Mouse (Mus musculus): ENCODE measurements around the gene Zkscan17. TPM values are rescaled to one million over a fixed set of nuclear protein-coding genes. Genes with fewer than 3 reads are reported as not detected.
A peak's percentile ranks its signal among the peaks of the same experiment; 100 is the strongest.

Zkscan17 gene
- polyA plus RNA-seq, 1 experiment from 2014 or later = 32.2 TPM

DNA sequence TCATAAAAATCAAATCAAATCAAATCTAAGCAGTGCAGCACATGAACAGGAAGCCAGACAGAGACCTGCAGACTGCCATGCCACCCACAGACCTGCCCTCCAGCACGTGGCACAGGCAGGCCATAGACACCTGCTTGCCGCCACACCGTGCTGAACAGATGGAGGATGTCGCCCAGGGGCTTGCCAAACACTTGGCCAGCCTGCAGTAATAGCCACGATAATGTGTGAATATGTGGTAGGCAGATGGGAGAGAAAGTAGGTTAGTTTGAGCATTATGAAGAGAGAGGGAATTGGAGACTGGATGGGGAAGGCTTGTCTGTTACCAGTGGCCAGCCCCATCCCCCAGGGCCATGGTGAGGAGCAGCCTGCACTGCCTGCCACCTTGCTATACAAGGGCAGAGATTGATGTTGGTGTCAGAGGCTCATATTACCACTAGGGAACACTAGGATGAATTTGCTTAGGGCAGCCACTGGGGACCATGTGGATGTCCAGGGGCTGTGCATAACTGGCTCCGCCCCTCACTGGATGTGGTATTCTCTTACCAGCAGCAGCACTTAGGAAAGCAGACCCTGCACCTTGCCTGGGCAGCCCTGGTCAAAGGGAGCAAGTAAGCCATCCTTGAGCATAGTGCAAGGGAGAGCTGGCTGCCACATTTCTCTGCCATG lies 4.5 kb upstream of the Zkscan17 start:
- Histone ChIP-seq H3K9ac (ENCODE audit: low read length) (no peak overlapping the region), H3K4me1 (ENCODE audit: control insufficient read depth, insufficient read depth, low read length) (no peaks in the 10 kb centered on the region; the same call in 1 of the 2 replicates), H3K4me3 (ENCODE audit: low read depth, low read length) (no peak overlapping the region), H3K36me3 (ENCODE audit: control insufficient read depth, insufficient read depth, low read length) (no peaks in the 10 kb centered on the region), H3K9me3 (ENCODE audit: control insufficient read depth, low read length) (no peaks in the 10 kb centered on the region), H3K4me2 (ENCODE audit: low read depth, severe bottlenecking) (no peak overlapping the region), H3K27me3 (ENCODE audit: control insufficient read depth, insufficient read depth, low read length) (no peaks in the 10 kb centered on the region), H3K27ac (replicated peaks; ENCODE audit: low read depth, low read length) (no peak overlapping the region)
- 71% methylated on average over 6 of the region's 6 CpGs for WGBS
- DNase-seq (ENCODE audit: low spot score) (peak; percentile 37), ATAC-seq (ENCODE audit: insufficient number of reproducible peaks, low FRiP score, low TSS enrichment, low read depth) (no peak)

- Histone ChIP-seq H3K4me2 (ENCODE audit: low read depth, severe bottlenecking) (no peak overlapping the region), H3K27me3 (ENCODE audit: control insufficient read depth, insufficient read depth, low read length) (no peaks in the 10 kb centered on the region), H3K9ac (ENCODE audit: low read length) (no peak overlapping the region), H3K36me3 (ENCODE audit: control insufficient read depth, insufficient read depth, low read length) (no peaks in the 10 kb centered on the region), H3K27ac (replicated peaks; ENCODE audit: low read depth, low read length) (no peak overlapping the region), H3K9me3 (ENCODE audit: control insufficient read depth, low read length) (no peaks in the 10 kb centered on the region), H3K4me3 (ENCODE audit: low read depth, low read length) (no peak overlapping the region), H3K4me1 (ENCODE audit: control insufficient read depth, insufficient read depth, low read length) (no peaks in the 10 kb centered on the region; the same call in 1 of the 2 replicates)
- DNase-seq (ENCODE audit: low spot score) (no peak), ATAC-seq (ENCODE audit: insufficient number of reproducible peaks, low FRiP score, low TSS enrichment, low read depth) (no peak)
- WGBS = 92% methylated on average over 5 of the region's 5 CpGs
Measured at GRCm38 (mm10) chr11:59530221-59530620, 3.7 kb upstream of the Zkscan17 start.

DNA sequence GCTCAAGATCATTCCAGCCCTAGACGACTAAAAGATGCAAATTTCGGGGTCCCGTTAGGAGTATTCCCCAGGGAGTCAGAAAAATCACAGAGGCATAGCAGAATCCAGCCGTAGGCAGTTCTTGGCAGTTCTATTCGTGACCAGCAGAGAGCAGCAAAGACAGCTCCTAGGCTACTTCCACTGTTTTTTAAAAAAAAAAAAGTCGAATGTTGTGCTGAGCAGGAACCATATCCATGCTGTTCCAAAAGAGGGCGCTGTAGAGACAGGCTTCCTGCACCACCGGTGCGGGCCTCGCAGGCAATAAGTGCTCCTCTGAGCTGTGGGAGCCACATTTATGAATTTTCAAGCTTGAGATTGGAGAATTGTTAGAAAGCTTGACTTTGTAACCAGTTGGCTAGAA lies 1.3 kb downstream of the Zkscan17 start:
- ATAC-seq (ENCODE audit: insufficient number of reproducible peaks, low FRiP score, low TSS enrichment, low read depth) (no peak), DNase-seq (ENCODE audit: low spot score) (peak; percentile 78)
- Histone ChIP-seq H3K4me3 (ENCODE audit: low read depth, low read length) (no peak overlapping the region), H3K27ac (replicated peaks; ENCODE audit: low read depth, low read length) (no peak overlapping the region), H3K4me1 (ENCODE audit: control insufficient read depth, insufficient read depth, low read length) (no peaks in the 10 kb centered on the region), H3K9me3 (ENCODE audit: control insufficient read depth, low read length) (no peaks in the 10 kb centered on the region; the same call in 1 of the 2 replicates), H3K27me3 (ENCODE audit: control insufficient read depth, insufficient read depth, low read length) (no peaks in the 10 kb centered on the region), H3K4me2 (ENCODE audit: low read depth, severe bottlenecking) (no peak overlapping the region), H3K36me3 (ENCODE audit: control insufficient read depth, insufficient read depth, low read length) (no peaks in the 10 kb centered on the region), H3K9ac (ENCODE audit: low read length) (no peak overlapping the region)
- 10% methylated on average over 10 of the region's 10 CpGs for WGBS

DNA sequence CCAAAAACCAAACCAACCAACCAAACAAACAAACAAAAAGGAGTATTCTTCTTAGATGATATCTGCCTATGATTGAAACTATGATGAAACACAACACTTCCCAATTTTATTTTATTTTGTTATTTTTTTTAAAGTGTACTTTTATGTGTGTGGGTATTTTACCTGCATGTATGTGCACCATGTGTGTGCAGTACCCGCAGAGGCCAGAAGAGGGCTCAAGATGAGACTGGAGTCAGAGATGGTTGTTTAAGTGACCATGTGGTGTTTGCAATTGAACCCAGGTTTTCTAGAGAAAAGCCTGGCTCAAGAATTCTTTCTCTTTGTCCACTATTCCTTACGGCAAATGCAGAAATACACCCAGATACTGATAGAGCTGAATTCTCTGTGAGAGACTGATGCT lies 2.4 kb downstream of the Zkscan17 start:
- H3K4me2 ChIP-seq (ENCODE audit: low read depth, severe bottlenecking) = no peak overlapping the region
- ATAC-seq (ENCODE audit: insufficient number of reproducible peaks, low FRiP score, low TSS enrichment, low read depth) (no peak), DNase-seq (ENCODE audit: low spot score) (no peak)
- no peaks in the 10 kb centered on the region for H3K4me1 ChIP-seq (ENCODE audit: control insufficient read depth, insufficient read depth, low read length)
- no peaks in the 10 kb centered on the region; the same call in 1 of the 2 replicates for H3K9me3 ChIP-seq (ENCODE audit: control insufficient read depth, low read length)
- no peak overlapping the region for H3K9ac ChIP-seq (ENCODE audit: low read length)
- 97% methylated on average over 2 of the region's 2 CpGs for WGBS
- no peaks in the 10 kb centered on the region for H3K36me3 ChIP-seq (ENCODE audit: control insufficient read depth, insufficient read depth, low read length)
- H3K27ac ChIP-seq (replicated peaks; ENCODE audit: low read depth, low read length) = no peak overlapping the region
- no peak overlapping the region for H3K4me3 ChIP-seq (ENCODE audit: low read depth, low read length)
- H3K27me3 ChIP-seq (ENCODE audit: control insufficient read depth, insufficient read depth, low read length) = no peaks in the 10 kb centered on the region

DNA sequence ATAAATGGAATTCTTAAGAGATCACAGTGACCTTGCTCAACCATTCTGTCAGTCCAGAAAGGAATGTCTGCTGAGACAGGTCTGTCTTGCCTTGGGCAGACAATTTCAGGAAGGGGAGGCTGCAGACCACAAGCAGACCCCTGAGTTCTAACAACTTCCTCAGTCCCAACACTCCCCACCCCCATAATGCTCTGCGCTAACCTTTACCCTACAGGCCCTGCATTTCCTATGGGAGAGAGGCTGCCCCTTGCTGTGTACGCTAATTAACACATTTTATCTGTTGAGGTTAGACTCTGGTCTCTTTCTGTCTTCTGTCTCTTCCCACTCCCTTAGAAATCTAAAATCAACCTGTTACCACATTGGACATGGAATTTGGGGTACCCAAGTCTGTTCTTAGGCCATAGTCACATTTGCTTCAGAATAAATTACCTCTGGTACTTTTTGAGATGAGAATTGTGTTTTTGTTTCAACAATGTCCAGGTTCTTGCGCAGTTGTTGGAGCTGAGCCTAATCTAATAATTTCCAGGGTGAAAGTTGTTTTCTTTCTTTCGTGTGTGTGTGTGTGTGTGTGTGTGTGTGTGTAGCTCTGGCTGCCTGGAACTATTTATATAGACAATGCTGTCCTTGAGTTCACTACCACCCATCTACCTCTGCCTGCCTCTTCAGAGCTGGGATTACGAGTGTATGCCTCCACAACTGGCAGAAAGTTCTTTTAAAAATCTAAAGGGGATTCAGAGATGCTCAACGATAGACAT lies 6.6 kb downstream of the Zkscan17 start:
- H3K27ac ChIP-seq (replicated peaks; ENCODE audit: low read depth, low read length) = no peak overlapping the region
- H3K4me1 ChIP-seq (ENCODE audit: control insufficient read depth, insufficient read depth, low read length) = no peaks in the 10 kb centered on the region
- H3K9me3 ChIP-seq (ENCODE audit: control insufficient read depth, low read length) = no peaks in the 10 kb centered on the region; the same call in 1 of the 2 replicates
- no peaks in the 10 kb centered on the region for H3K27me3 ChIP-seq (ENCODE audit: control insufficient read depth, insufficient read depth, low read length)
- H3K36me3 ChIP-seq (ENCODE audit: control insufficient read depth, insufficient read depth, low read length) = no peaks in the 10 kb centered on the region
- 80% methylated on average over 6 of the region's 6 CpGs for WGBS
- no peak overlapping the region for H3K4me2 ChIP-seq (ENCODE audit: low read depth, severe bottlenecking)
- H3K9ac ChIP-seq (ENCODE audit: low read length) = no peak overlapping the region
- ATAC-seq (ENCODE audit: insufficient number of reproducible peaks, low FRiP score, low TSS enrichment, low read depth) = no peak
- no peak overlapping the region for H3K4me3 ChIP-seq (ENCODE audit: low read depth, low read length)
- no peak for DNase-seq (ENCODE audit: low spot score)

DNA sequence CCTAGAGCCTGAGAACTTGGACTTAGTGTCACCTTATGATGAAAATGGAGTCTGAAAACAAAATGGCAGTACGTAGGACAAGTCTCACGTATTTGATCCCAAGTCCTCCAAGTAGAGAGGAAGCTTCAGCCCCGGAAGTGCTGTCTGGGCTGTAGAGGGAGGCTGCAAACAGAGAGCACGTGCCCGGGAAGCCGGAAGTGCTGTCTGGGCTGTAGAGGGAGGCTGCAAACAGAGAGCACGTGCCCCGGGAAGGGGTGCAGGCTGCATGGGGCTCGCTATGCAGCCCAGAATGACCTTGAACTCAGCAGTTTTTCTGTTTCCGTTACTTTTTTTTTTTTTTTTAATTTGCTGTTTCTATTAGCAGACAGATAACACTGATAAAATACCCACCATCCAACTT lies 8.3 kb downstream of the Zkscan17 start:
- Histone ChIP-seq H3K9me3 (ENCODE audit: control insufficient read depth, low read length) (no peaks in the 10 kb centered on the region), H3K4me2 (ENCODE audit: low read depth, severe bottlenecking) (no peak overlapping the region), H3K4me1 (ENCODE audit: control insufficient read depth, insufficient read depth, low read length) (no peaks in the 10 kb centered on the region), H3K36me3 (ENCODE audit: control insufficient read depth, insufficient read depth, low read length) (no peaks in the 10 kb centered on the region), H3K27ac (replicated peaks; ENCODE audit: low read depth, low read length) (no peak overlapping the region), H3K4me3 (ENCODE audit: low read depth, low read length) (no peak overlapping the region), H3K27me3 (ENCODE audit: control insufficient read depth, insufficient read depth, low read length) (no peaks in the 10 kb centered on the region), H3K9ac (ENCODE audit: low read length) (no peak overlapping the region)
- 69% methylated on average over 10 of the region's 10 CpGs for WGBS
- no peak for DNase-seq (ENCODE audit: low spot score)
- ATAC-seq (ENCODE audit: insufficient number of reproducible peaks, low FRiP score, low TSS enrichment, low read depth) = no peak

DNA sequence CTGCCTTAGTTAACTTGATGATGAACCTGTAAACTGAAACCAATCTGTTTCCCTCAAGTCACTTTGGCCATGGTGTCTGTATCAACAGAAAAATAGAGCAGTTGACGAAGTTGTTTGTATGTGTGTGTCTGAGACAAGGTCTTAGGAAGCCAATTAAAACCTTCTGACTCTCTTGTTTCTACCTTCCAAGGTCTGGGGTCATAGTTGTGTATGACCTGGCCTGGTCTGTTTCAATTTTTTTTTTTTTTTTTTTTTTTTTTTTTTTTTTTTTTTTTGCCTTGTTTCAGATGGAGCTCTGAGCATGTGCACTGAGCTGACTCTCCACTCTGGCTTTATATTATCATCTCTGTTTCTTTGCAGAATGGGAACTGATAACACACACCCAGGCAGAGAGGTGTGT lies 9.1 kb downstream of the Zkscan17 start:
- 84% methylated on average over 1 of the region's 1 CpGs for WGBS
- ATAC-seq (ENCODE audit: insufficient number of reproducible peaks, low FRiP score, low TSS enrichment, low read depth) = no peak

DNA sequence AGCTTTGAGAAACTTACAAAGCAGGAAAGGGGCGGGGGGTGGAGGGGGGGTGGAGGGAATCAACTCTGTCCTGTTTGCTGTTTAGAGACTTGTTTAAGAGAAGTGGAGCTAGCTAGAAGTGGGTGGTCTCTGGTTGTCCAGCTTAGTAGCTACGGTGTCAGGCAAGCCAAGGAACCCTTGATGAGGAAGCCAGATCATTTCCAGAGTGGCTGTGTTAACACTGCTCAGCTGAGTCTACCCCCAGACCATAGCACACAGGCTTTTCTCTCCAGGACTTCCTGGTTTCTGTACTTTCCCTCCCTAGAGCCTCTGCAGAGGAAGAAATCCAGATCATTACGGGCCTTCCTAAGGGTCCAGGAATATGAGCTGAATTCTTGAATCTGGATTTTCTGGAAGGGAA lies 11.8 kb downstream of the Zkscan17 start:
- Histone ChIP-seq H3K27ac (replicated peaks; ENCODE audit: low read depth, low read length) (no peak overlapping the region), H3K4me1 (ENCODE audit: control insufficient read depth, insufficient read depth, low read length) (no peaks in the 10 kb centered on the region), H3K9me3 (ENCODE audit: control insufficient read depth, low read length) (no peaks in the 10 kb centered on the region), H3K36me3 (ENCODE audit: control insufficient read depth, insufficient read depth, low read length) (no peaks in the 10 kb centered on the region), H3K4me3 (ENCODE audit: low read depth, low read length) (no peak overlapping the region), H3K9ac (ENCODE audit: low read length) (no peak overlapping the region), H3K27me3 (ENCODE audit: control insufficient read depth, insufficient read depth, low read length) (no peaks in the 10 kb centered on the region), H3K4me2 (ENCODE audit: low read depth, severe bottlenecking) (no peak overlapping the region)
- WGBS = 59% methylated on average over 3 of the region's 3 CpGs
- ATAC-seq (ENCODE audit: insufficient number of reproducible peaks, low FRiP score, low TSS enrichment, low read depth) (no peak), DNase-seq (ENCODE audit: low spot score) (no peak)

More for the DNA sequence above, 9.1 kb downstream of the Zkscan17 start:
- no peak overlapping the region for H3K27ac ChIP-seq (replicated peaks; ENCODE audit: low read depth, low read length)
- no peak overlapping the region for H3K9ac ChIP-seq (ENCODE audit: low read length)
- H3K4me3 ChIP-seq (ENCODE audit: low read depth, low read length) = no peak overlapping the region
- no peak overlapping the region for H3K4me2 ChIP-seq (ENCODE audit: low read depth, severe bottlenecking)
- H3K4me1 ChIP-seq (ENCODE audit: control insufficient read depth, insufficient read depth, low read length) = no peaks in the 10 kb centered on the region
- H3K36me3 ChIP-seq (ENCODE audit: control insufficient read depth, insufficient read depth, low read length) = no peaks in the 10 kb centered on the region
- H3K27me3 ChIP-seq (ENCODE audit: control insufficient read depth, insufficient read depth, low read length) = no peaks in the 10 kb centered on the region
- no peaks in the 10 kb centered on the region for H3K9me3 ChIP-seq (ENCODE audit: control insufficient read depth, low read length)
- no peak for DNase-seq (ENCODE audit: low spot score)
